Mouse (Mus musculus): ENCODE data around the gene S100a13.

GRCm38 (mm10) chr3:90549676-90550420 is 35.6 kb downstream of the S100a13 start:
- TF ChIP-seq CTCF (IDR thresholded peaks at IDR 0.05; ENCODE audit: low read depth), result no peak
- TF ChIP-seq EP300 (IDR thresholded peaks at IDR 0.05; ENCODE audit: low read depth), result no peak

All from heart, postnatal 0 days (tissue).